ENCODE assay signal across 8 mouse cellular contexts in the genomic region with DNA sequence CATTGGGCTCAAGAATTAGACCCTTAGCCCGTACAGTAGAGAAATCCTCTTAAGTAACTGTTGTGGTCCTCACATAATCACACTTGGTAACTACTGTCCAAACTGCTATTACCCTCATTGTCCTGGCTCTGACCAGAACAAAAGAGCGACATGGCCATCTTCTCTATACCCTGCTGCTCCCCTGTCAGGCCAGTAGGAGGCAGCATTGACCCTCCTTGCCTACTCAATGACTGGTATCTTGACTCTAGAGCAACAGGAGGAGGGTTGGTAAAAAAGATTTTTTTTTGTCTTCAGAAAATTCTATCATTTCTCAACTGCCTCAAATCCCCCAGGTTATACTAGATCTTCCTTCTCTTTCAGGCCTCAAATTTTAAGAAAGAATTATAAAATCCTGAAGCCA.
DNase-seq lines count a peak whose midpoint lies in the region; ATAC-seq and TF ChIP-seq lines count a peak whose summit lies in the region.
"Had no signal": no experiment of that assay in that cellular context is flagged by ENCODE, and none has a peak within 500 bp of the region (broad histone marks: within the 10 kb centered on the region; RNA-seq: fewer than 3 reads in every experiment).

No protein-coding gene starts in this region.

- no peak overlapping the region for H3K4me3 ChIP-seq in G1E (ENCODE audit: low read depth, low read length)
- H3K4me3 ChIP-seq in bone marrow, adult 2 months (replicated peaks; ENCODE audit: control insufficient read depth, low read depth, low read length): no peak overlapping the region
- H3K4me3 ChIP-seq in embryonic facial prominence, embryonic 11.5 days (ENCODE audit: low read depth, low read length): no peak overlapping the region
- H3K4me3 ChIP-seq: megakaryocyte, embryonic 14.5 days had no signal

- no peak overlapping the region for H3K4me2 ChIP-seq in embryonic facial prominence, embryonic 11.5 days (ENCODE audit: low read depth, low read length)

- peak; percentile 42 for DNase-seq in left cerebral cortex, postnatal 4 days
- no peak for DNase-seq in left cerebral cortex, postnatal 25 days (ENCODE audit: low spot score in 2 of 2)
- DNase-seq in G1E (ENCODE audit: low spot score): peak; percentile 5
- DNase-seq in embryonic facial prominence, embryonic 11.5 days (ENCODE audit: low spot score): peak; percentile 48
- DNase-seq in lung, postnatal 14 days: peak; percentile 32
- no peak for DNase-seq in urinary bladder, adult 2 months (ENCODE audit: low spot score)

- H3K9me3 ChIP-seq in G1E (replicated peaks): no peaks in the 10 kb centered on the region
- no peaks in the 10 kb centered on the region for H3K9me3 ChIP-seq in embryonic facial prominence, embryonic 11.5 days (replicated peaks; ENCODE audit: control insufficient read depth, low read length)
- H3K9me3 ChIP-seq: megakaryocyte, embryonic 14.5 days had no signal

- no peaks in the 10 kb centered on the region for H3K36me3 ChIP-seq in G1E (replicated peaks)
- no peaks in the 10 kb centered on the region for H3K36me3 ChIP-seq in embryonic facial prominence, embryonic 11.5 days (replicated peaks; ENCODE audit: control insufficient read depth, insufficient read depth, low read depth, low read length)

- H3K27ac ChIP-seq in bone marrow, adult 2 months (ENCODE audit: control insufficient read depth, insufficient read depth, low read depth, low read length, poor library complexity): no peak overlapping the region
- no peak overlapping the region for H3K27ac ChIP-seq in embryonic facial prominence, embryonic 11.5 days (replicated peaks; ENCODE audit: low read depth, low read length)

- WGBS in bone marrow, adult 2 months: 48% methylated on average over 2 of the region's 2 CpGs
- WGBS in embryonic facial prominence, embryonic 11.5 days: 58% methylated on average over 2 of the region's 2 CpGs

- peak; percentile 70 for TF ChIP-seq CTCF in G1E (IDR thresholded peaks at IDR 0.05; ENCODE audit: low read depth, low read length)
- TF ChIP-seq CTCF in bone marrow, adult 2 months (IDR thresholded peaks at IDR 0.05; ENCODE audit: control insufficient read depth, insufficient read depth, low read length): peak; percentile 76

- H3K4me1 ChIP-seq in G1E (ENCODE audit: insufficient read depth, low read depth, low read length): no peaks in the 10 kb centered on the region
- H3K4me1 ChIP-seq in bone marrow, adult 2 months (ENCODE audit: control insufficient read depth, insufficient read depth, low read length): no peaks in the 10 kb centered on the region
- no peaks in the 10 kb centered on the region for H3K4me1 ChIP-seq in embryonic facial prominence, embryonic 11.5 days (ENCODE audit: control insufficient read depth, insufficient read depth, low read length)
- H3K4me1 ChIP-seq: megakaryocyte, embryonic 14.5 days had no signal

- H3K9ac ChIP-seq in embryonic facial prominence, embryonic 11.5 days (replicated peaks; ENCODE audit: low read length): no peak overlapping the region

- no peak for TF ChIP-seq POLR2A in bone marrow, adult 2 months (IDR thresholded peaks at IDR 0.05; ENCODE audit: borderline replicate concordance, control insufficient read depth, low read depth, low read length)

- peaks cover 9% of the 10 kb centered on the region for H3K27me3 ChIP-seq in G1E (ENCODE audit: insufficient read depth, low read length)
- H3K27me3 ChIP-seq in embryonic facial prominence, embryonic 11.5 days (ENCODE audit: control insufficient read depth, insufficient read depth, low read length): no peaks in the 10 kb centered on the region

- no peak for ATAC-seq in G1E (ENCODE audit: extremely low read depth, insufficient number of reproducible peaks, low FRiP score, poor library complexity, severe bottlenecking)
- ATAC-seq in embryonic facial prominence, embryonic 11.5 days (replicated peaks; ENCODE audit: insufficient number of reproducible peaks, low FRiP score, low TSS enrichment, low read depth): no peak

- intact Hi-C loops in left cerebral cortex, postnatal 4 days (cut with DNase I): no loop called here
- intact Hi-C loops in left cerebral cortex, postnatal 25 days (cut with DNase I): loop anchor here (2.0 kb wide), 1 partner anchor 339 kb away; no protein-coding TSS in a partner anchor

Comparison
In these comparisons a context has a peak if more than half of its experiments do, and no peak if none do; other contexts are left out.
1. DNase-seq: peak in left cerebral cortex, postnatal 4 days (single experiment), G1E (single experiment), embryonic facial prominence, embryonic 11.5 days (single experiment) and lung, postnatal 14 days (single experiment); none in left cerebral cortex, postnatal 25 days (0 of 2) and urinary bladder, adult 2 months (single experiment).